Mouse (Mus musculus) mouse embryonic stem cell (cell line): ENCODE measurements at regions not wholly inside any gene's neighbourhood (a gene's known extent, or its start where the extent isn't known, plus 50 kb on each side); places are given as distances from the start of the nearest gene placed in this dataset.

ENCODE experiments used
- in situ Hi-C, 2 experiments: fragments of 300-500 bp; cut with MboI; formaldehyde crosslinking; loops; 1 replicate in 1 of 2; 3 replicates in 1 of 2; pipeline ENCODE4 v1.14.3; 2019 to 2020; ENCODE audit warnings: low sequenced_read_pairs in 2 of 2, low pct_unique_long_range_greater_than_20kb in 1 of 2, mixed read lengths in 1 of 2; ENCODE audit not compliant: unreplicated experiment in 1 of 2

DNA sequence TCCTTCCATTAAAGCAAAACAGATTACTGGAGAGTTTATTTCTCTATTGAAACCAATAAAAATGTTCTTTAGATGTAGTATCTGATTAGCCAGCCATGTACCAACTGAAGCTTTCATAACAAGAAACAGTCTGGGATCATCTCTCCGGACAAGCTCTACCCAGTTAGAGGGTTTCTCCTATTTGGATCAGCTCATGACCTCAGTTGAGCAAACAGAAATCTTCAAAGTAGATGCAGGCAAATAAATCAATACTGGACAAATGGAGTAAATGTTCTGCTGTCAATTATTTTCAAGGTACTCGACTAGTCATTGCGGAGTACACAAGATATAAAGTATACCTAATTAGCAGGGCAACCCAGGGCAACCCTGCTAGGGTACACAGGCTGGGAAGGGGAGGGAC lies 67.4 kb downstream of the Avpr1a start:
- in situ Hi-C loops, result no loop called here

DNA sequence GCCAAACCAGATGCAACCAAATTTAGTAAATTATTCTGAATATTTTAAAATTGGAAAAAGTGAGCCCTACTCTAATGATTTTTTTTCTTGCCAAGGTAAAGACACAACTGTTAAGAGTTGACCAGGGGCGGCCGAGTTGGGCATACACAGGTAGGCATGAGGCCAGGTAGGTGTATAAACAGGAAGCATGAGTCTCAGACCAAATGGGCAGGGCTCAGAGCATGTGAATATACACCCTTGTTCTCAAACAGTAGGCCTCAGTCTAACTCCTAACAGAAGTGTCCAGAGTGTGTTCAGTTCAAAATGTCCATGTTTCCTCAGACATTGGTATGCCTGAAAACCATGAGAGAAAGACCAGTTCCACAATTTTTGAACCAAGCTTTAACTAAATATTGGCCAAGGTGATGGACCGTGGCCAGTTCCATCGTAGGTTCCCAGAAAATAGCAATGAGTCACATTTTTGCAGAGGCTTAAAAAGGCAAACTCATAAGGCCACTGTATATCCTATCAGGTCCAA lies 71.0 kb downstream of the Avpr1a start:
- in situ Hi-C loops, result no loop called here

DNA sequence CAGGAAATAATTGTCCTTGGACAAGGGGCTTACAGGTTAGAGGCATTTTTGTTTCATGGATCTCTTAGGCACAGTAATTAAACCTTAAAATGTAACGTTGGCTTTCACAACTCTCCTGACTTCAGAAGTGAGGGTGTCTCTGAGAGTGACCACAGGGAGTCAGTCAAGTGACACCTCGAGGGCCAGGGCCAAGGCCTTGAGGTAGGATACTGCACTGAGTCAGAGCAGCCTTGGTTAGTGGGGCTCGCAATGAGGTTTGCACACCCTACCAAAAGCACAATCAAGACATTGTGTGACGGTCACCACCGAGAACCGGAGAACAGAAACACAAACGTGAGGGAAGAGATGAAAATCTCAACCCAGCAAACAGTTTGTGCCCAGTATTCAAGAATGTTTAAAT lies 71.7 kb downstream of the Avpr1a start:
- in situ Hi-C loops, result no loop called here

DNA sequence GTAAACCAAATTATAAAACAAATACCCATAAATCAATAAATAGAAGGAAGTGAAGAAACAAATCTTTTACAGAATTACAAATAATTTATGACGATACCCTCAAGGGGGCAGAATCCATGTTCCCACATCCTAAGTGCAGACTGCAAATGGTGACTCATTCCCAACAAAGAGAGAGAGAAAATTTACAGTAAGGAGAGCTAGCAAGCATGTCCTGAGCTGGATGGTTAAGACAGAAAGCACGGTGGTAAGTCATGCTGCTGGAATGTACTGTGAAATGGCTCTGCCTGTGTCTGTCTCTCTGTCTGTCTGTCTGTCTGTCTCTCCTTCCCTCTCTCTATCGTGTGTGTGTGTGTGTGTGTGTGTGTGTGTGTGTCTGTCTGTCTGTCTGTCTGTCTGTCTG lies 74.3 kb downstream of the Avpr1a start:
- in situ Hi-C loops, result no loop called here

DNA sequence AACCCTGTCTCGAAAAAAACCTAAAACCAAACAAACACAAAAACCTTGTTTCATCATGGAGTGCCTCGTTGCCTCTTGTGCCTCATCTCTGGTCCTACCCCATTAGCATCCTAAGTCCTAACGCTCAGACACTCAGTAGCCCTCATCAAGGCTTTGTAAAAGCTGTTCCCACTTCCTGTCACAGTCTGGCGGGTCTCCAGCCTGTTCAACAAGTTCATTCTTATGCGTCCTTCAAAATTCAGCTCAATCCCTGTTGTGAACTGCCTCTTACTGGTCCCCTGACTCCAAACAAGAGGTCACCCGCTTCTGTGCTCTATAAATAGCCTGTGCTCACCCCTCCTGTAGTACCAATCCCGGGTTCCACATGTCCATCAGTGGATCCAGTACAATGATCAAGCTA lies 77.1 kb downstream of the Avpr1a start:
- in situ Hi-C loops, result loop anchor here in 1 of 2 experiments (5.0 kb wide), 1 partner anchor 423 kb away; no protein-coding TSS in a partner anchor

DNA sequence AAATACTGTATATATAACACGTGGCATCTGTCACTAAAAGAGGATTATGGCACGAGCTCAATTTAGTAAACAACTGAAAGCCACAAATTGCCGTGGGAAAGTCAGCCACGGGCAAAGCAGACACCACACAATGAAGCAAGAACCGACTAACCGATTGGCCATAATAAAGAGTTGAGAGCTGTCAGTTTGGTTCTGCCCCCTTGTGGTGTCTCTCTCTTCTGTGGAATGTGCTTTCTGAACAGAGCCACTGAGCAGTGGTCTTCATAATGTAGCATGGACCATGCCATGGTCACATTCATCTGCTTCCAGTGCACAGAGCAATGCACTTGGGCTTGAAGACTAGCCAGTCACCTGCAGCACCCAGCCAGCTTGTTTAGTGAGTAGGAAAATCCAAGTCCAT lies 77.5 kb downstream of the Avpr1a start:
- in situ Hi-C loops, result loop anchor here in 1 of 2 experiments (5.0 kb wide), 1 partner anchor 424 kb away; no protein-coding TSS in a partner anchor

DNA sequence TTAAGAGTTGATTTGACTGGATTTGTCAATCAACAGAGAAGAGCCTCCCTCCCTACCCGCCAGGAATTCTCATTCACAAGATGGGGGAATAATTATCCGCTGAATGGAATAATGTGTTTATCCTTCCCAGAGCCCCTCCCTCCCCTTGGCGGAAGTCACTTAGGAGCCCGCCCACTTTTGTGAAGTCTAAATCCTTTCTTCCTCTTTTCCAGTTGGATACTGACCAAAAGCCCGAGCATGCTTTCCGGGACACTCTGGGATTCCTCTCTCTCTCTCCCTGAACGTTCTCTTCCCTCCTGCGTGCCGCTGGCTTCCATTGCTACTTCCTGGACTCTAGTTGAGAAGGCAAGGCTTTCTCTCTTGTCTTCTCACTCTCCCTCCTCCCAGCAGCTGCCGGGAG lies 79.9 kb downstream of the Avpr1a start:
- in situ Hi-C loops, result loop anchor here in 1 of 2 experiments (5.0 kb wide), 1 partner anchor 426 kb away; no protein-coding TSS in a partner anchor

DNA sequence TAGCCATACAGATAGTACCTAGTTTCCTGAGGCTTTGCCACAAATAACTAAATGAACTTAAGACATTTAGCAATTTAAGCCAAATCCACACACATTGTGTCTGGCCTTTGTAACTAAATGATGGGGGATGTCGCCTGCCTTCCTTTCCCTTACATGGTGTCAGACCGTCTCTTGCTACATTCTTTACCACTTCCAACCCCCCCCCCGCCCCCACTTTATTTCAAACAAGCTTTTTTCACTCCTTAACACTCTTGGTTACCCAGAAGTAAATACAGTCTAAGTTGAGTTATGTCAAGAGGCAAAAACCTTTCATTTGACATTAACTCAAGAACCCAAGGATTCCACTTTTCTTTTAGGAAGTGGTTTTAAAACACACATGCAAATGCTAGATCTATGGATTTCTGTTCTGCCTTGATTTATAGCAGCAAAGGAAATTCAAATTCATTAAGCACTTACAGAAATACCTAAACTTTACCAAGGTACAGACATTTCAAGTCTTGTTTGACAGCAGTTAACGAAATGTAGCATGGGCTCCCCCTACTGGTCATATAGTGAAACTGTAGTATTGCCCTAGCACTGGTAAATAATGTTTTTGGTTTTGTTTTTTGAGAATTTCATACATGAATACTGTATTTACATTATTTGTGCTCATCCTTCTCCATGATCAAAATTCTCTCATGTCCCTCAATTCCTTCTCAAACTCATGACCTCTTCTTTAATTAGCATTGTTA lies 80.8 kb downstream of the Avpr1a start:
- in situ Hi-C loops, result loop anchor here in 1 of 2 experiments (5.0 kb wide), 1 partner anchor 427 kb away; no protein-coding TSS in a partner anchor

DNA sequence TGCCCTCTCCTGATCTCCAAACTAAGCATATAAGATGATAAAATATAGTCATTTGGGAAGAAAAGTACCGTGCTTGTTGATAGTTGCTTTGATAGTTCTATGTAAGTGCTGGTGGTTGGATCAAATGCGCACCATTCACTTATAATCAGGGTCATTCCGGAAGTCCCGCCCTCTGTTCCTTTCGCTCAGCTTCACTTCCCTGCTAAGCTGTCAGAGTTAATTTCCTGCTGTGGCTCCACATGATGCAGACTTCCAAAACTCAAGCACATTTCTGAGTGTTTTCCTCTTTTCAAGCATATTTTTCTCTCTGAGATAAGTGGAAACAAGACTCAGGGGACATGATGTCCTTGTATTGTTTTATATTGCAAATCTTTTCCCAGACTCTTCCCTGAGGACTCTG lies 86.4 kb downstream of the Avpr1a start:
- in situ Hi-C loops, result no loop called here

DNA sequence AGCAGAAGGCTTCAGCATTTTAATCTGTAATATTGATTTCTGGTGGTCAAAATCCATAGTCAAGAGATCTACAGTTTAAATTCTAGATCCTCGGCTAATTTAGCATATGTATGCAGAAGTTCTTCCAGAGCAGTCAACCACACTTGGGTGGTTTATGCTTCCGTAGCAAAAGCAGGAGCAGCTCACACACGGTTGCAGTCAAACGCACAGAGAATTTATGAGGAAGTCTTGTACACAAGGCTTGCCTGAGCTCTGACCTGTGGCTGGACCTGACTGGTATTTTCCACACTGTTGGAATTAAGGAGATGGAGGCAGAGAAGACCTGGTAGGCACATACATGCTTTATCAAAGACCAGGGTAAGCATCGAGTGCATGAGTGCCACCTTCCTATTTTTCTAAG lies 86.8 kb downstream of the Avpr1a start:
- in situ Hi-C loops, result no loop called here

DNA sequence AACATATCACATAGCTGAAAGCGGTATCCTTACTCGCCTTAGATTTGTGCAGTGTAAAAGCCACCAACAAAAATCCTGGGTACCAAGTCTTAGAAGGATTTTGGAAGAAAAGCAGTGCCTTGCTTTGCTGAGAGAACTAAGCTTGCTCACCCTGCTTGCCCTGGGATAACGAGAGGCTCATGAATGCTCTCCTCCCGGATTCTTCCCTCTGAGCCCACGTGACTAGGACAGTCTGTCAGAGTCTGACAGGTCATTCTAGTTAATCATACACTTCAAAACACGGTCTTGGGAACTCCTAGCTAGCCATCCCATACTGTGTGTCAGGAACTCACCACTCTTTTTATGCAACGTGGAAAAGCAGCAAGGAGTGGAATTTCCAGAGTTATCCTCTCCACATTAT lies 91.4 kb downstream of the Avpr1a start:
- in situ Hi-C loops, result loop anchor here in 1 of 2 experiments (10.0 kb wide), 1 partner anchor 435 kb away; no protein-coding TSS in a partner anchor

DNA sequence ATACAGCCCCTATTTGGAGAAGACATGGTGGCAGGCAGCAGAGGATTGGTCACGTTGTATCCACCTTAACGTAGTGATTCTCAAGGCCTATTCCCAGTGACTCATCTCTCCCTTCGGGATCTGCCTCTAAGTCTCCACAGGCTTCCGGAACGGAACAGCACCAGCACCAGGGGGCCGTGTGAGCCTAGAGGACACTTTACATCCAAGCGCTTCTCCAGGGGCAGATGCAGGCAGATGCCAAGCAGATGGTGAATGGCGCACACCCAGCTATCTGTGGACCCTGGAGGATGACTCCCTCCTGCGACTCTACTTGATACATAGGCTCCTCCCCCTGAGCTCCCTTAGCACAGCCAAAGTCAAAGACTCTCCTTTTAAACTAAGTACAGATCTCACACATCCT lies 94.3 kb downstream of the Avpr1a start:
- in situ Hi-C loops, result loop anchor here in 1 of 2 experiments (10.0 kb wide), 1 partner anchor 438 kb away; no protein-coding TSS in a partner anchor

DNA sequence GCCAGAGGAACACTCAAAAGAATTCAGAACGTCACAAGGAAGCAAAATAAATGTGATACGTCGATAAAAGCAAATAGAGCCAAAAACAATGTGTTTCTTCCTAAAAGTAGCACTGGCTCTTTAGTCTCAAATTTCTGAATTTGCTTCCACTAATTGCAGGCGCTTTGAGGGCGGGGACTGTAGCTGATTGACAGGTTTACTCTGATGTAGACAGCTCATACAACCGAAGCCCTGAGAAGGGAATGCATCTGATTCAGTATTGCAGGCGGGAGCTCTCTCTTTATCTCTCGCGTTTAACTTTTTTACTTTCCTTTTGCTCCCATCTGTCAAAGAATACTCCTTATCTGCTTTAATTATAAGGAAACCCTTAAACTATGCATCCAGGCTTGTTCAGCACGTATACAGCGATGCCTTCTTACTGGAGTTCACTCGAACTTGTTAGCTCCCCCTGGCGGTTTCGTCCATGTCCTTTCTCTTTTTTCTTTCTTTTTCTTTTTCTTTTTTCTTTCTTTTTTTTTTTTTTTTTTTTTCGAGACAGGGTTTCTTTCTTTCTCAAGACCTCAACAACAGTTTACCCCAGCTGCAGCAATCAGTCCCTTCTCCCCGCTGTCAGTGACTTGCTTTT lies 95.9 kb downstream of the Avpr1a start:
- in situ Hi-C loops, result loop anchor here in 1 of 2 experiments (10.0 kb wide), 1 partner anchor 439 kb away; no protein-coding TSS in a partner anchor

DNA sequence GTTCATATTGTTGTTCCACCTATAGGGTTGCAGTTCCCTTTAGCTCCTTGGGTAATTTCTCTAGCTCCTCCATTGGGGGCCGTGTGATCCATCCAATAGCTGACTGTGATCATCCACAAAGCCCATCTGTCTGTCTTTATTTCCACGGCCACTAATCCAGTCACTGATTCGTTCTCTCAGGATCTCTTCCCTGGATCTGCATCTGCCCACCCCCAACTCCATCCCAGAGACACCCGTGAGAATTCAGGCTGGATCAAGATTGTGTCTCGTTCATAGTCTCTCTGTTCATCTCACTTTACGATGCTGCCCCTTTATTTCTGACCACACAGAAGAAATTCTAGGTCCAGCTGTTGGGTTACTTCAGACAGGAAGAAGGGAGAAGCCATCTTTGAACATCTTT lies 96.7 kb downstream of the Avpr1a start:
- in situ Hi-C loops, result loop anchor here in 1 of 2 experiments (10.0 kb wide), 1 partner anchor 440 kb away; no protein-coding TSS in a partner anchor

DNA sequence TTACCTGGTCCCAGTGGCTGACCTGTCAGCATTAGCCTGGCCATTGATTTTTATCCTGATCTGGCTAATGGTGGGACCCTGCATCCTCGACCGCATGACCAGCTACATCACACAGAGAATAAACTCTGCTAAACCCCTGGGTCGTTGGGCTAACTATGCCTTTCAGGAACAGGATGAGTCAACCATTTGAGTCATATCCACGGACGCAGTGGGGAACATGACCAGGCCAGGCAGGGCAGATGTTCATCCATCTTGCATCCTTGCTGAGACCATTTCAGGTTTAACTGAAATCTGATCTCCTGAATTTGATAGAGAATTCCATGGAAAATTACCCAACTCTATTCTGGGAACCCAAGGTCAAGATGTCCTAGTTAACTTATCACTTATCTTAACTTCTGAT lies 103.3 kb downstream of the Avpr1a start:
- in situ Hi-C loops, result loop anchor here (10.0 to 25.0 kb wide), 3 partner anchors 236 to 536 kb away; partner anchors contain the start of gene Mon2 (in 1 of the 2)

DNA sequence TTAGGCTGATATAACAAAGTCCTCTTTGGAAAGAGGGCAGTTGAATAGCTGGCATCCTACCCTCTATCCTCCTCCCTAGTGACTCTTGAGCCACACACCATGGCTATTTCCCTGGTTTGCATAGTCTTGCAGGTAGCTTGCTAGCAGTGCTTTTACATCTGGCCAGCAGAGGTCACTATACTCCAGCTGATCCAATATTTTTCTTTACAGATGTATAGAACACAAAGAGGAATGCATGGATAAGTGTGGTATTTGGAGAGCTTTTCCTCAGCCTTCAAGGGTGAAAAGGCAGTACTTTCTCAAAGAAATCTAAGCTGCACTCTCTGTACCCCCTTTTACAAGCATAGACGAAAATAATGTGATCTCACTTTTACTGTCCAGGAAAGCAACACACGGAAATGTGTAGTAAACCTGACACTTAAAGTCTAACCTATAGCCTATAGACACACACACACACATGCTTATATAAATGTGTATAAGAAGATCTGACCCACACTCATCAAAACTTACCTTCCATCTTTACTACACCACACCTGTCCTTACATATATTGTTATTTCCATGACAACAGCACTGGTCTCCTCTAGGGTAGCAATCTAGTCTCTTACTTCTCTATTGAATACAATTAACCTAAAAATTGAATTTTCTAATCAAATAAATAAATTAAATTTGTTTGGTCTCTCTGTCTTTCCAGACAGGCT lies 105.0 kb downstream of the Avpr1a start:
- in situ Hi-C loops, result loop anchor here (10.0 to 25.0 kb wide), 3 partner anchors 234 to 534 kb away; partner anchors contain the start of gene Mon2 (in 1 of the 2)

DNA sequence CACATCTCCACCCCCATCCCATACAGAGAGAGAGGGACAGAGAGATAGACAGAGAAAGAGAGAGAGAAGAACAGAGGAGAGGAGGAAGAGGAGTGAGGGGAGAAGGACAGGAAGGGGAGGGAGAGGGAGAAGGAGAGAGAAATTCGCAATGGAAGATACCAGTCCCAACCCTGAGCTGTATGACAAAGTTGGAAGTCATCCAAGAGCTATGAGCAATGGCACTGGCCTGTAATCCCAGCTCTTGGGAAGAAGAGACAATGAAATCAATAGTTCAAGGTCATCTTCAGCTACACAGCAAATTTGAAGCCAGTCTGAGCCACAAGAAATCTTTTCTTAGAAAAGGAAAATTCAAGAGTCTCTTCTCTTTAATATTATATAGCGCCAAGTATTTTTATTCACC lies 105.6 kb downstream of the Avpr1a start:
- in situ Hi-C loops, result loop anchor here (10.0 to 25.0 kb wide), 3 partner anchors 233 to 533 kb away; partner anchors contain the start of gene Mon2 (in 1 of the 2)

DNA sequence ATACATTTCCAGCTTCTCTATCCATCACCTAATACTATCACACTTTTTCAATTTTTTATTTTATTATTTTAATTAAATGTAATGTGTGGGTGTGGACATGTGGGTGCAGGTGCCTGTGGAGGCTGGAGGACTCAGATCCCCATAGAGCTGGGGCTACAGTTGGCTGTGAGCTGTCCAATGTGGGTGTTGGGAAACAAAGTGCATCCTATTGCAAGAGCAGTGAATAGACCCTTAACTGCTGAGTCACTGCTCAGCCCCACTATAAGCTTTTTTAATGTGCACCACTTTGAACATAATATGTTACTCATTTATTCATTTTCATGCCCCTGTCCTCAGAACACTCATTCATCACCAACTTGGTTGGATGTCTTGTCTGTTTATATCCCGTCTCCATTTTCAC lies 110.4 kb downstream of the Avpr1a start:
- in situ Hi-C loops, result loop anchor here (10.0 to 25.0 kb wide), 3 partner anchors 229 to 529 kb away; partner anchors contain the start of gene Mon2 (in 1 of the 2)
